Mouse (Mus musculus) stomach, postnatal 0 days (tissue): ENCODE measurements at regions not wholly inside any gene's neighbourhood (a gene's known extent, or its start where the extent isn't known, plus 50 kb on each side); places are given as distances from the start of the nearest gene placed in this dataset.

ENCODE experiments used
- CTCF ChIP-seq: IDR thresholded peaks from 2 replicates; pipeline ENCODE4 v1.5.1; 2016; ENCODE audit warnings: antibody characterized with exemption, low read depth, mild to moderate bottlenecking, moderate library complexity
- EP300 ChIP-seq: optimal IDR thresholded peaks from 2 replicates; pipeline ENCODE3; 2016; ENCODE audit warnings: antibody characterized with exemption

- TF ChIP-seq CTCF = no peak
- no peak for TF ChIP-seq EP300
These were observed 152.1 kb downstream of the Unc5cl start for GRCm38 (mm10) chr17:48606767-48607166.
